Mouse (Mus musculus) cerebellum, adult 2 months (tissue): Measurements from ENCODE around the gene Zfpl1. TPM values are rescaled to one million over a fixed set of nuclear protein-coding genes. Genes with fewer than 3 reads are reported as not detected.
"Not testable (repeated sequence)": the region's sequence is repeated elsewhere in the genome, so short reads cannot be mapped to it uniquely, and the experiment has no call there.

Source experiments
- DNase-seq, 2 experiments: peaks; one replicate each; pipeline ENCODE4 v3.0.0; 2021
- H3K27ac ChIP-seq: fragments of 200-500 bp; 2 replicates; pipeline ENCODE4 v1.5.1; 2012; ENCODE audit warnings: low read length, control low read depth, inconsistent platforms; ENCODE audit not compliant: insufficient read depth
- H3K27me3 ChIP-seq: fragments of 200-500 bp; 2 replicates; pipeline ENCODE4 v1.6.1; 2012; ENCODE audit warnings: inconsistent platforms, mild to moderate bottlenecking, low read length, moderate library complexity; ENCODE audit not compliant: control insufficient read depth, insufficient read depth
- H3K4me1 ChIP-seq: fragments of 200-500 bp; 2 replicates; pipeline ENCODE4 v1.6.1; 2011; ENCODE audit warnings: low read length; ENCODE audit not compliant: control insufficient read depth, insufficient read depth
- H3K4me3 ChIP-seq: fragments of 200-500 bp; replicated peaks from 2 replicates; pipeline ENCODE3; 2011; ENCODE audit warnings: mild to moderate bottlenecking, low read depth, low read length, control low read depth; ENCODE audit not compliant: insufficient read depth
- CTCF ChIP-seq: fragments of 200-500 bp; IDR thresholded peaks from 2 replicates; pipeline ENCODE4 v1.5.1; 2011; ENCODE audit warnings: low read depth, mild to moderate bottlenecking, control low read depth, low read length, moderate library complexity, borderline replicate concordance; ENCODE audit not compliant: insufficient read depth
- POLR2A ChIP-seq: fragments of 200-500 bp; IDR thresholded peaks from 2 replicates; pipeline ENCODE4 v1.6.1; 2011; ENCODE audit warnings: low read length, control low read depth, borderline replicate concordance; ENCODE audit not compliant: insufficient read depth
- WGBS: fragments of 180-500 bp; shearing (Covaris S2); methylation state at CpG from one replicate; pipeline ENCODE4 v1.1.7; 2018; 5-methylcytosine and 5-hydroxymethylcytosine counted together
- polyA plus RNA-seq: library from polyadenylated mRNA; depleted of rRNA; stranded (reverse); fragments of >200 nt; gene quantifications from 2 replicates; pipeline ENCODE4 v1.2.3, GENCODE M21; 2012

Zfpl1 gene
- polyA plus RNA-seq, 1 experiment: 79.2 TPM

- H3K27me3 ChIP-seq: no peaks in the 10 kb centered on the region
- DNase-seq: no peak
- H3K27ac ChIP-seq: peak overlapping the region; percentile 64; the same call in 1 of the 2 replicates
- no peaks in the 10 kb centered on the region; the same call in 1 of the 2 replicates for H3K4me1 ChIP-seq
- 1% methylated on average over 41 of the region's 44 CpGs for WGBS
- peak overlapping the region; percentile 87 for H3K4me3 ChIP-seq
- no peak for TF ChIP-seq CTCF
- no peak for TF ChIP-seq POLR2A
Measured at GRCm38 (mm10) chr19:6047154-6047898, 37.4 kb downstream of the Zfpl1 start.

GRCm38 (mm10) chr19:6046294-6047153 is 38.2 kb downstream of the Zfpl1 start, which contains the start of gene Syvn1:
Gene Syvn1 (plus strand): TSS chr19:6046576.
- under 1% methylated on average over 65 of the region's 65 CpGs for WGBS
- Histone ChIP-seq H3K27me3 (no peaks in the 10 kb centered on the region), H3K4me1 (no peaks in the 10 kb centered on the region; the same call in 1 of the 2 replicates), H3K4me3 (peak within 1 kb of the TSS; percentile 87), H3K27ac (peak within 1 kb of the TSS; percentile 96)
- DNase-seq: peak; percentile 94 to 96
- TF ChIP-seq CTCF (no peak), POLR2A (peak; percentile 78)

DNA sequence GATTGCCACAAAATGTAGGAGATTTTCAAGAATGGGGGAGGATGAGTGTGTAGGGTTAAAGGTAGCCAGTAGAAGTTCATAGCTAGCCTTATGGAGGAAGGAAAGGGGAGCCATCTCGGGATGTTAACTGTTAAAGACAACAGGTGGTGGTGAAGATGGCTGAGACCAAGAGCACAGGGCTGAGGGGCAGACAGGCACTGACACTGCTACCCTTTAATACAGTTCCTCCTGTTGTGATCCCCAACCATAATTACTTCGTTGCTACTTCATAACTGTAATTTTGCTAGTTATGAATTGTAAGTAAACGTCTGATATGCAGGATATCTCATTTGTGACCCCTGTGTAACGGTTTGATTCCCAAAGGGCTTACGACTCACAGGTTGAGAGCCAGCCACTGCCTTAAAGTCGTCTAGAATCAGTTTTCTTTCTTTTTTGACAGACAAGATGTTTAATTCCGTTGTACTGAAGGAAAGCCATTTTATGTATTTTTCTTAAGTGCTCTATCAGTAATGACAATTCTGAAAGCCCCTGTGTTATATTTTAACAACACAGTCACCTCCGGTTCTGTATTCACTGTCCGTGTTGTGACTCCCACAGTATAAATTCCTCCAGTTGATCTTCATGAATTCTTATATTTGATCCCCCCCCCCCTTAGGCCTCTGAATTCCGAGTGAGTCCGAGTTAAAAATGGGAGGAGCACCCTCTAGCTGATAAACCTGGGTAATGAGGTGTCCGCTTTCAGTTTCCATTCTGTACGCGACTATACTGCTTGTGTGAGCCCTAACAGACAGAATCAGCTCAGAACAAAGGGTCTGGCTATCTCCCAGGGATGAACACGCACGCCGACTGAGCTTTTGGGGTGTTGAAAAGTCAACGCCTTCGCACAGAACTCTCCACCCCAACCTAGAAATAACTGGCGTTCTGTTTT is 39.1 kb downstream of the Zfpl1 start:
- DNase-seq: no peak
- TF ChIP-seq POLR2A (no peak), CTCF (no peak)
- Histone ChIP-seq H3K4me1 (no peaks in the 10 kb centered on the region), H3K27me3 (no peaks in the 10 kb centered on the region), H3K4me3 (peak overlapping the region; percentile 87), H3K27ac (peak overlapping the region; percentile 92)
- 9% methylated on average over 20 of the region's 20 CpGs for WGBS

DNA sequence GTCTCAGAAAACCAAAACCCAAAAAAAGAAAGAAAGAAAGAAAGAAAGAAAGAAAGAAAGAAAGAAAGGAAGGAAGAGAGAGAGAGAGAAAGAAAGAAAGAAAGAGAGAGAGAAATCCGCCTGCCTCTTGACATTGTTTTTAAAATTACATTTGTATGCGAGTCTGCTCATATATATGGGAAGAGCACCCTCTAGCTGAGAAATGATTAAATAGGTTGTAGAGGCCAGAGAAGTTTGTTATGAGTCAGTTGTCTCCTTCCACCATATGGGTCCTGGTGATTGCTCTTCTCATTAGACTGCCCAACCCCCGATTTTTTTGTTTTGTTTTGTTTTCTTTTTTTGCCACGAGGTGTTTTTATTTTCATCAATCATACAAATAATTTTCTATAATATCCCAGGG is 40.7 kb downstream of the Zfpl1 start:
- not testable (repeated sequence) for H3K4me3 ChIP-seq, H3K4me1 ChIP-seq, DNase-seq, H3K27ac ChIP-seq, H3K27me3 ChIP-seq
- 41% methylated on average over 4 of the region's 4 CpGs for WGBS

- no peaks in the 10 kb centered on the region for H3K27me3 ChIP-seq
- H3K4me3 ChIP-seq: no peak overlapping the region
- DNase-seq: no peak
- H3K4me1 ChIP-seq: no peaks in the 10 kb centered on the region
- TF ChIP-seq POLR2A: no peak
- TF ChIP-seq CTCF: no peak
- H3K27ac ChIP-seq: no peak overlapping the region
- 31% methylated on average over 9 of the region's 9 CpGs for WGBS
Measured at GRCm38 (mm10) chr19:6042293-6042692, 42.5 kb downstream of the Zfpl1 start.

DNA sequence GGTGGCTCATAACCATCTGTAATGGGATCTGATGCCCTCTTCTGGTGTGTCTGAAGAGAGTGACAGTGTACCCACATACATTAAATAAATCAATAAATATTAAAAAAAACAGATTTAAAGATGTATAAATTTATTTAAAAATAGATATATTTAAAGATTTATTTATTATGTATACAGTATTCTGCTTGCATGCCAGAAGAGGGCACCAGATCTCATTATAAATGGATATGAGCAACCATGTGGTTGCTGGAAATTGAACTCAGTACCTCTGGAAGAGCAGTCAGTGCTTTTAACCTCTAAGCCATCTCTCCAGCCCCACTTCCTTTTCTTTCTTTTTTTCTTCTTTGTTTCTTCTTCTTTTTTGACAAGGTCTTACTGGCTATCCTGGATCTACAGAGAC is 44.8 kb downstream of the Zfpl1 start:
- TF ChIP-seq POLR2A (no peak), CTCF (no peak)
- DNase-seq: no peak
- Histone ChIP-seq H3K27me3 (no peaks in the 10 kb centered on the region), H3K4me1 (no peaks in the 10 kb centered on the region), H3K27ac (no peak overlapping the region), H3K4me3 (no peak overlapping the region)

- Histone ChIP-seq H3K27me3 (no peaks in the 10 kb centered on the region), H3K27ac (no peak overlapping the region), H3K4me3 (no peak overlapping the region), H3K4me1 (no peaks in the 10 kb centered on the region)
- DNase-seq: no peak
- TF ChIP-seq POLR2A: no peak
- no peak for TF ChIP-seq CTCF
- WGBS: 34% methylated on average over 7 of the region's 7 CpGs
Measured at GRCm38 (mm10) chr19:6038326-6038725, 46.4 kb downstream of the Zfpl1 start.
